Mouse (Mus musculus): ENCODE data around the gene Mr1.

DNA sequence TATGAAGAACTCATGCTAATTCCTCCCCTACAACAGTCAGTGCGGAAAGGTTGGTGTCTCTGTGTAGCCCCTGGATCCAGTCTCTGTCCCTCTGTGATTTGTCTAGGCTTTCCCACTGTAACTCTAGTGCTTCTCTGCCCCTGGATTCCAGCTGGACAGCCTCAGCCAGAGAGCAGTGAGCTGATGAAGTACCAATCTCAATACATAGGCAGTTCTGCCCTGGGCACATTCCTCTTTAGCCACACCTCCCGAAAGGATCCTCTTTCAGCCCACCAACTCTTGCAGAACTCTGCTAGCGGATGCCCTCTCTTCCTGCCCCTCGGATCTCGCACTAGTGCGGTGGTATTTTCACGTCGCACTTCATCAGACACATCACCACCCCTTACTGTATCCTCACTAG lies 11.7 kb downstream of the Mr1 start:
- TF ChIP-seq GATA1 (IDR thresholded peaks at IDR 0.05; ENCODE audit: borderline replicate concordance, low read length) (no peak), FLI1 (IDR thresholded peaks at IDR 0.05; ENCODE audit: low read length) (no peak)
